Mouse (Mus musculus) layer of hippocampus, adult 2 months (tissue): ENCODE measurements around the gene Gm10799. TPM values are rescaled to one million over a fixed set of nuclear protein-coding genes. Genes with fewer than 3 reads are reported as not detected.
A peak's percentile ranks its signal among the peaks of the same experiment; 100 is the strongest.
"Not testable (repeated sequence)": the region's sequence is repeated elsewhere in the genome, so short reads cannot be mapped to it uniquely, and the experiment has no call there.

Experiments used
- DNase-seq, 2 experiments: peaks; one replicate each; pipeline ENCODE4 v3.0.0; 2022; ENCODE audit warnings: low spot score in 2 of 2
- H3K27ac ChIP-seq: fragments of 200-600 bp; 2 replicates; pipeline ENCODE4 v1.8.1; 2022
- H3K4me3 ChIP-seq: fragments of 200-600 bp; 2 replicates; pipeline ENCODE4 v1.8.1; 2022; ENCODE audit warnings: mild to moderate bottlenecking
- CTCF ChIP-seq: fragments of 200-600 bp; conservative IDR thresholded peaks from 2 replicates; pipeline ENCODE4 v1.8.1; 2022; ENCODE audit warnings: antibody characterized with exemption, mild to moderate bottlenecking, moderate library complexity
- long read RNA-seq, 2 experiments: library from polyadenylated mRNA; stranded (forward); transcript quantifications; one replicate each; pipeline ENCODE4 v2.0.0; 2021; ENCODE audit warnings: borderline mapping rate in 2 of 2
- total RNA-seq, 2 experiments: library from RNA; stranded (reverse); gene quantifications; 2 replicates each; pipeline ENCODE4 v1.2.3; 2021

Gene Gm10799
- not detected for total RNA-seq
- long read RNA-seq, experiment 1 = 0 reads
- long read RNA-seq, experiment 2 = 0 reads

GRCm38 (mm10) chr2:104068450-104068849 is at the start of gene Gm10799:
Gene Gm10799, minus strand, starts transcription at chr2:104068550.
- H3K4me3 ChIP-seq, DNase-seq, H3K27ac ChIP-seq: not testable (repeated sequence)

- not testable (repeated sequence) for H3K27ac ChIP-seq, DNase-seq, H3K4me3 ChIP-seq
Measured at GRCm38 (mm10) chr2:104117173-104117572, 48.8 kb upstream of the Gm10799 start.

- TF ChIP-seq CTCF = no peak
- DNase-seq = no peak
- Histone ChIP-seq H3K27ac (no peak overlapping the region), H3K4me3 (no peak overlapping the region)
Measured at GRCm38 (mm10) chr2:104114898-104115297, 46.5 kb upstream of the Gm10799 start.

- H3K4me3 ChIP-seq, H3K27ac ChIP-seq, DNase-seq: not testable (repeated sequence)
Measured at GRCm38 (mm10) chr2:104113563-104113962, 45.2 kb upstream of the Gm10799 start.

- not testable (repeated sequence) for H3K4me3 ChIP-seq, H3K27ac ChIP-seq, DNase-seq
Measured at GRCm38 (mm10) chr2:104111170-104111797, 42.9 kb upstream of the Gm10799 start.

- H3K27ac ChIP-seq = no peak overlapping the region
- no peak for DNase-seq
- H3K4me3 ChIP-seq = no peak overlapping the region
- TF ChIP-seq CTCF = no peak
Measured at GRCm38 (mm10) chr2:104110031-104110430, 41.7 kb upstream of the Gm10799 start.

GRCm38 (mm10) chr2:104109528-104109927 is 41.2 kb upstream of the Gm10799 start:
- H3K27ac ChIP-seq = no peak overlapping the region
- TF ChIP-seq CTCF = no peak
- no peak for DNase-seq

GRCm38 (mm10) chr2:104109021-104109420 is 40.7 kb upstream of the Gm10799 start:
- not testable (repeated sequence) for H3K27ac ChIP-seq, H3K4me3 ChIP-seq, DNase-seq

More at GRCm38 (mm10) chr2:104109528-104109927, 41.2 kb upstream of the Gm10799 start:
- no peak overlapping the region for H3K4me3 ChIP-seq

GRCm38 (mm10) chr2:104104800-104105199 is 36.5 kb upstream of the Gm10799 start:
- no peak overlapping the region for H3K4me3 ChIP-seq
- TF ChIP-seq CTCF = no peak

GRCm38 (mm10) chr2:104099946-104100345 is 31.6 kb upstream of the Gm10799 start:
- H3K4me3 ChIP-seq = no peak overlapping the region
- DNase-seq = no peak
- TF ChIP-seq CTCF = no peak

More at GRCm38 (mm10) chr2:104104800-104105199, 36.5 kb upstream of the Gm10799 start:
- no peak for DNase-seq
- no peak overlapping the region for H3K27ac ChIP-seq

GRCm38 (mm10) chr2:104099231-104099585 is 30.9 kb upstream of the Gm10799 start:
- TF ChIP-seq CTCF = no peak
- no peak overlapping the region for H3K4me3 ChIP-seq
- H3K27ac ChIP-seq = no peak overlapping the region
- DNase-seq = no peak

More at GRCm38 (mm10) chr2:104099946-104100345, 31.6 kb upstream of the Gm10799 start:
- no peak overlapping the region for H3K27ac ChIP-seq

GRCm38 (mm10) chr2:104098529-104099230 is 30.3 kb upstream of the Gm10799 start:
- no peak for TF ChIP-seq CTCF
- DNase-seq = no peak
- no peak overlapping the region for H3K27ac ChIP-seq

GRCm38 (mm10) chr2:104097396-104097795 is 29.0 kb upstream of the Gm10799 start:
- not testable (repeated sequence) for H3K4me3 ChIP-seq, DNase-seq, H3K27ac ChIP-seq

More at GRCm38 (mm10) chr2:104098529-104099230, 30.3 kb upstream of the Gm10799 start:
- no peak overlapping the region for H3K4me3 ChIP-seq

- not testable (repeated sequence) for DNase-seq, H3K4me3 ChIP-seq, H3K27ac ChIP-seq
- 0 out of 2 replicates have a peak, but pooled peaks have one; percentile 12 for TF ChIP-seq CTCF
Measured at GRCm38 (mm10) chr2:104096796-104097195, 28.4 kb upstream of the Gm10799 start.
